Mouse (Mus musculus): Measurements from ENCODE around the gene Gm47996. TPM values are rescaled to one million over a fixed set of nuclear protein-coding genes. Genes with fewer than 3 reads are reported as not detected.

Gene Gm47996
- total and polyA plus RNA-seq, 3 experiments: not detected

- peaks cover 0 to 5% of the 10 kb centered on the region in 2 experiments; a peak in 1 of 4 replicates for H3K36me3 ChIP-seq (ENCODE audit: control insufficient read depth in 1 of 2, insufficient read depth in 2 of 2, low read length in 2 of 2)
- H3K27ac ChIP-seq (ENCODE audit: control insufficient read depth, low read depth, low read length): no peak overlapping the region
- peak; percentile 20 for DNase-seq (ENCODE audit: low read depth, low spot score)
- H3K9ac ChIP-seq (ENCODE audit: control insufficient read depth, low read depth, low read length, poor library complexity, severe bottlenecking): no peak overlapping the region
- no peaks in the 10 kb centered on the region for H3K79me2 ChIP-seq (ENCODE audit: control insufficient read depth, insufficient read depth, low read length, poor library complexity)
- H3K9me3 ChIP-seq (replicated peaks; ENCODE audit: insufficient read depth, low read length): no peaks in the 10 kb centered on the region
- H3K4me1 ChIP-seq (ENCODE audit: control insufficient read depth in 1 of 2, insufficient read depth in 2 of 2, low read length in 2 of 2): peaks cover 2 to 15% of the 10 kb centered on the region in 2 experiments
- H3K27me3 ChIP-seq (ENCODE audit: control insufficient read depth in 1 of 2, insufficient read depth in 2 of 2, low read length in 2 of 2): no peaks in the 10 kb centered on the region; a peak in 1 of 4 replicates
- peak overlapping the region; percentile 31 to 52 for H3K4me3 ChIP-seq (ENCODE audit: control insufficient read depth in 1 of 2, insufficient read depth in 1 of 2, low read depth in 2 of 2, low read length in 2 of 2)
- TF ChIP-seq HCFC1 (IDR thresholded peaks at IDR 0.05; ENCODE audit: low read depth, low read length): no peak
- 0 out of 2 replicates have a peak, but pooled peaks have one; percentile 20 for TF ChIP-seq SIN3A (IDR thresholded peaks at IDR 0.05; ENCODE audit: low read length)
- TF ChIP-seq ZMIZ1 (IDR thresholded peaks at IDR 0.05; ENCODE audit: low read depth, low read length): no peak
- TF ChIP-seq ZKSCAN1 (IDR thresholded peaks at IDR 0.05; ENCODE audit: low read depth, low read length): no peak
- no peak for TF ChIP-seq ZC3H11A (IDR thresholded peaks at IDR 0.05; ENCODE audit: low read depth, low read length)
- no peak for TF ChIP-seq GABPA (IDR thresholded peaks at IDR 0.05; ENCODE audit: low read depth, low read length)
Measured at GRCm38 (mm10) chr1:151259061-151259460, 49.1 kb downstream of the Gm47996 start.

Other genes with a start within 250 kb of the Gm47996 start
- gene Hmcn1, start 216.7 kb upstream of the Gm47996 start, total RNA-seq (2012; rRNA removed): not detected in 2 replicates
- gene Hmcn1, start 216.7 kb upstream of the Gm47996 start, polyA plus RNA-seq (2012; ENCODE audit: insufficient read depth in 1 of 2, insufficient read length in 2 of 2, low read depth in 1 of 2, low replicate concordance in 2 of 2, missing spikeins in 1 of 2): not detected
- gene Gm47985, start 27.6 kb upstream of the Gm47996 start, total RNA-seq (2012; rRNA removed): 0.19 and 0.26 TPM in 2 replicates
- under 1 TPM in 1 of 2 experiments, not detected in 1; 0.25 TPM for gene Gm47985, start 27.6 kb upstream of the Gm47996 start, polyA plus RNA-seq (2012; ENCODE audit: insufficient read depth in 1 of 2, insufficient read length in 2 of 2, low read depth in 1 of 2, low replicate concordance in 2 of 2, missing spikeins in 1 of 2)
- gene Gm8947, start 17.8 kb upstream of the Gm47996 start, total RNA-seq (2012; rRNA removed): 0.08 TPM in 1 of 2 replicates, not detected in the other
- gene Gm8947, start 17.8 kb upstream of the Gm47996 start, polyA plus RNA-seq (2012; ENCODE audit: insufficient read depth in 1 of 2, insufficient read length in 2 of 2, low read depth in 1 of 2, low replicate concordance in 2 of 2, missing spikeins in 1 of 2): not detected
- gene Gm47995, start 11.7 kb upstream of the Gm47996 start, total RNA-seq (2012; rRNA removed): not detected in 2 replicates
- gene Gm47995, start 11.7 kb upstream of the Gm47996 start, polyA plus RNA-seq (2012; ENCODE audit: insufficient read depth in 1 of 2, insufficient read length in 2 of 2, low read depth in 1 of 2, low replicate concordance in 2 of 2, missing spikeins in 1 of 2): under 1 TPM in 1 of 2 experiments, not detected in 1; 0.18 TPM
- gene 3110040M04Rik, start 6.0 kb upstream of the Gm47996 start, total RNA-seq (2012; rRNA removed): 0.19 TPM in 1 of 2 replicates, not detected in the other
- under 1 TPM in 1 of 2 experiments, not detected in 1; 0.25 TPM for gene 3110040M04Rik, start 6.0 kb upstream of the Gm47996 start, polyA plus RNA-seq (2012; ENCODE audit: insufficient read depth in 1 of 2, insufficient read length in 2 of 2, low read depth in 1 of 2, low replicate concordance in 2 of 2, missing spikeins in 1 of 2)
- gene Ivns1abp, start 134.3 kb downstream of the Gm47996 start, total RNA-seq (2012; rRNA removed): 72.0 and 74.5 TPM in 2 replicates
- gene Ivns1abp, start 134.3 kb downstream of the Gm47996 start, polyA plus RNA-seq (2012; ENCODE audit: insufficient read depth in 1 of 2, insufficient read length in 2 of 2, low read depth in 1 of 2, low replicate concordance in 2 of 2, missing spikeins in 1 of 2): 100 to 1,000 TPM; 127 to 138 TPM
- 13.7 and 14.1 TPM in 2 replicates for gene Swt1, start 218.3 kb downstream of the Gm47996 start, total RNA-seq (2012; rRNA removed)
- 10 to 100 TPM in 1 of 2 experiments, not detected in 1; 13.5 TPM for gene Swt1, start 218.3 kb downstream of the Gm47996 start, polyA plus RNA-seq (2012; ENCODE audit: insufficient read depth in 1 of 2, insufficient read length in 2 of 2, low read depth in 1 of 2, low replicate concordance in 2 of 2, missing spikeins in 1 of 2)
- gene Trmt1l, start 218.4 kb downstream of the Gm47996 start, total RNA-seq (2012; rRNA removed): 13.3 and 15.4 TPM in 2 replicates
- 10 to 100 TPM in 1 of 2 experiments, not detected in 1; 18.2 TPM for gene Trmt1l, start 218.4 kb downstream of the Gm47996 start, polyA plus RNA-seq (2012; ENCODE audit: insufficient read depth in 1 of 2, insufficient read length in 2 of 2, low read depth in 1 of 2, low replicate concordance in 2 of 2, missing spikeins in 1 of 2)

Measured in MEL (cell line).